ENCODE assay signal across 17 mouse cellular contexts in the genomic region with DNA sequence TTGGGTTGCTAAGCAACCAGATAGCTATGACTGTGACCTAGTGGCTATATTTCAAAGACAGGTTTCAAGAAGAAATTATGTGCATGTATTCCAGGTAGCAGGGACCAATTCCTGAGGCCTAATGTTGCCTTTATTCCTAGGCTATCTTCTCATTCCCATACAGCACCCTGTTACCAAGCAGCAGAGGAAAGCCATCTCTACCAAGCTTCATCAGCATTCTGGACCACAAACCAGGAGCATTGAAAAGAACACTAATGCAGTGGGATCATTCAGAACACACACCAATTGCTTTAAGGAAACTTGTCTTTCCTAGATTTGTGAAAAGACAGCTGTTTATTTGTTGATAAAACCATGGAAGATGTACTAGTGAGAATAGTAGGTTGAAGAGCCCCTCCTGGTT.
"Had no signal": no experiment of that assay in that cellular context is flagged by ENCODE, and none has a peak within 500 bp of the region (broad histone marks: within the 10 kb centered on the region; RNA-seq: fewer than 3 reads in every experiment).

No protein-coding gene starts in this region.

- H3K27ac ChIP-seq: midbrain, embryonic 10.5 days; midbrain, embryonic 12.5 days; neural tube, embryonic 13.5 days; neural tube, embryonic 15.5 days had no signal

- H3K36me3 ChIP-seq: midbrain, embryonic 10.5 days; midbrain, embryonic 12.5 days; neural tube, embryonic 13.5 days; neural tube, embryonic 15.5 days had no signal

- DNase-seq: lung, adult 18-20 months; lung, embryonic 14.5 days; lung, postnatal 10 days; lung, postnatal 4 days; retina, postnatal 1 day; right cerebral cortex, adult 18-20 months; right cerebral cortex, postnatal 25 days; right cerebral cortex, postnatal 4 days; spleen, adult 18-20 months; thymus, adult 2 months; thymus, postnatal 25 days; thymus, postnatal 4 days had no signal

- H3K9ac ChIP-seq: lung, embryonic 14.5 days; midbrain, embryonic 12.5 days; neural tube, embryonic 13.5 days; neural tube, embryonic 15.5 days had no signal

- H3K4me1 ChIP-seq: midbrain, embryonic 10.5 days; midbrain, embryonic 12.5 days; neural tube, embryonic 13.5 days; neural tube, embryonic 15.5 days had no signal

- H3K9me3 ChIP-seq: midbrain, embryonic 10.5 days; midbrain, embryonic 12.5 days; neural tube, embryonic 13.5 days; neural tube, embryonic 15.5 days had no signal

- H3K27me3 ChIP-seq: midbrain, embryonic 12.5 days; neural tube, embryonic 13.5 days; neural tube, embryonic 15.5 days had no signal

- H3K4me3 ChIP-seq: midbrain, embryonic 10.5 days; midbrain, embryonic 12.5 days; myocyte; neural tube, embryonic 13.5 days; neural tube, embryonic 15.5 days had no signal

- H3K4me2 ChIP-seq: lung, embryonic 14.5 days; midbrain, embryonic 12.5 days; neural tube, embryonic 13.5 days; neural tube, embryonic 15.5 days had no signal
